Mouse (Mus musculus): Measurements from ENCODE around the gene Speer4b.

- TF ChIP-seq MAFK (IDR thresholded peaks at IDR 0.05; ENCODE audit: insufficient read depth, low read depth, low read length) (no peak), ZNF384 (IDR thresholded peaks at IDR 0.05; ENCODE audit: low read depth, low read length) (no peak)
Observed at GRCm38 (mm10) chr5:27453201-27453845, 47.9 kb downstream of the Speer4b start.
